Mouse (Mus musculus) midbrain, embryonic 11.5 days (tissue): ENCODE measurements around the gene Ifnl3. TPM values are rescaled to one million over a fixed set of nuclear protein-coding genes. Genes with fewer than 3 reads are reported as not detected.

Source experiments
- ATAC-seq: fragments of 200-750 bp; cut with Nextera tagmentation; 2 replicates; pipeline ENCODE4 v1.8.0; 2017; ENCODE audit warnings: moderate TSS enrichment, moderate library complexity; ENCODE audit not compliant: low FRiP score
- DNase-seq: peaks from one replicate; pipeline ENCODE4 v3.0.0; 2015; ENCODE audit warnings: low spot score; ENCODE audit errors: missing footprints
- H3K27ac ChIP-seq: fragments of 300-500 bp; sonication (generic); 2 replicates; pipeline ENCODE4 v1.5.1; 2014; ENCODE audit warnings: low read depth, low read length
- H3K27me3 ChIP-seq: fragments of 300-500 bp; sonication (generic); 2 replicates; pipeline ENCODE4 v1.6.1; 2014; ENCODE audit warnings: mild to moderate bottlenecking, low read length, moderate library complexity, mixed read lengths; ENCODE audit not compliant: control insufficient read depth, insufficient read depth
- H3K36me3 ChIP-seq: fragments of 300-500 bp; sonication (generic); 2 replicates; pipeline ENCODE4 v1.6.1; 2014; ENCODE audit warnings: mild to moderate bottlenecking, low read length, moderate library complexity, mixed read lengths; ENCODE audit not compliant: control insufficient read depth, insufficient read depth
- H3K4me1 ChIP-seq: fragments of 300-500 bp; sonication (generic); 2 replicates; pipeline ENCODE4 v1.6.1; 2014; ENCODE audit warnings: low read length; ENCODE audit not compliant: control insufficient read depth, insufficient read depth
- H3K4me2 ChIP-seq: fragments of 300-500 bp; sonication (generic); 2 replicates; pipeline ENCODE4 v1.6.1; 2014; ENCODE audit warnings: mild to moderate bottlenecking, moderate library complexity
- H3K4me3 ChIP-seq: fragments of 300-500 bp; sonication (generic); 2 replicates; pipeline ENCODE4 v1.5.1; 2014; ENCODE audit warnings: low read depth, low read length
- H3K9ac ChIP-seq: fragments of 300-500 bp; sonication (generic); 2 replicates; pipeline ENCODE4 v1.6.1; 2014; ENCODE audit warnings: low read length
- H3K9me3 ChIP-seq: fragments of 300-500 bp; sonication (generic); 2 replicates; pipeline ENCODE4 v1.6.1; 2016; ENCODE audit warnings: low read length; ENCODE audit not compliant: control insufficient read depth
- WGBS: fragments of 180-500 bp; shearing (Covaris S2); extraction: QIAGEN DNeasy Blood & Tissue Kit; methylation state at CpG from one replicate; pipeline ENCODE4 v1.1.7; 2014; 5-methylcytosine and 5-hydroxymethylcytosine counted together
- polyA plus RNA-seq: library from polyadenylated mRNA; unstranded; fragments of >200 nt; fragmentation: Nextera tagmentation; extraction: Ambion mirVana; gene quantifications from 2 replicates; pipeline ENCODE4 v1.2.1, GENCODE M21; 2014

Ifnl3 gene
- polyA plus RNA-seq, 1 experiment from 2014 or later = not detected

GRCm38 (mm10) chr7:28557069-28557468, 34.4 kb downstream of the Ifnl3 start:
- 82% methylated on average over 5 of the region's 5 CpGs for WGBS
- no peak for DNase-seq
- no peak overlapping the region for H3K27ac ChIP-seq
- H3K9me3 ChIP-seq = no peaks in the 10 kb centered on the region; the same call in 1 of the 2 replicates
- H3K27me3 ChIP-seq = no peaks in the 10 kb centered on the region
- H3K4me2 ChIP-seq = no peak overlapping the region
- H3K4me3 ChIP-seq = no peak overlapping the region
- H3K9ac ChIP-seq = no peak overlapping the region
- ATAC-seq = no peak
- peaks cover 5% of the 10 kb centered on the region; the same call in 1 of the 2 replicates for H3K36me3 ChIP-seq
- no peaks in the 10 kb centered on the region for H3K4me1 ChIP-seq

DNA sequence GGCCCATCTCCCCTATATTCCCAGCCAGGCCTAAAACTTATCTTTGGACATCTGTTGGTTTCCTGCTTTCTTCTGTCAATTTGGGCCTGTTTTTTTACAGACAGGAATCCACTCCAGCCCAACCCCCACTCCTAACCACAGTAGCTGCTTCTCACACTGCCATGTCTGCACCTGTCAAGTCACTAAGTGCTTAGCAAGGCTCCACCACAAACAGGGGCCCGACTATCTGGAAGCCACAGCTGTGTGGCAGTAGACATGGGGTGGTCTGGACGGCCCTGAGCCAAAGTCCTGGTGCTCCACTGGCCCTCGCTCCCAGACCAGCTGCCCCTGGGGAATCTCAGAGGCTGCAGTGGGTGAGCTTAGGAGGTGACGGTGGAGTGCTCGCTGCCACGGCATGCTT, 35.1 kb downstream of the Ifnl3 start:
- Histone ChIP-seq H3K36me3 (peaks cover 9% of the 10 kb centered on the region), H3K27me3 (no peaks in the 10 kb centered on the region), H3K4me1 (no peaks in the 10 kb centered on the region), H3K4me3 (no peak overlapping the region), H3K9ac (no peak overlapping the region), H3K4me2 (no peak overlapping the region), H3K27ac (no peak overlapping the region), H3K9me3 (no peaks in the 10 kb centered on the region; the same call in 1 of the 2 replicates)
- 87% methylated on average over 6 of the region's 6 CpGs for WGBS
- ATAC-seq (no peak), DNase-seq (no peak)

DNA sequence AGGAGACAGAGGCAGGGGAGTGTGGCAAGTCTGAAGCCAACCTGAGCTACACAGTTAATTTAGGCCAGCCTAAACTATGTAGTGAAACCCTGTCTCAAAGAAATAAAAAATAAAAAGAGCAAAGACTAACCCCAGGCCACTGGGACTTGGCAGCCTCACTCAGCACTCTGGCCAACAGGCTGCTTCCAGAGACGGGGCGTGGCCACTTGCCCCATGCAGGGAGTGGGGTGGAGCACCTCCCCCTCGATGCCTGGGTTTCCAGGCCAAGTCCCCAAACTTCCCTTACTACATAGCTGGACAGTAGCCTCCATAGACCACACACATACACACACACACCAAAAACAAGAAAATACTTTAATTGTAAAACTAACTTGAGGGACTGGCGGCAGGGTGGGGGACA, 35.9 kb downstream of the Ifnl3 start:
- Histone ChIP-seq H3K27ac (no peak overlapping the region), H3K4me2 (no peak overlapping the region), H3K27me3 (no peaks in the 10 kb centered on the region), H3K4me3 (no peak overlapping the region), H3K4me1 (no peaks in the 10 kb centered on the region), H3K9me3 (no peaks in the 10 kb centered on the region), H3K9ac (no peak overlapping the region), H3K36me3 (peaks cover 12% of the 10 kb centered on the region)
- ATAC-seq (no peak), DNase-seq (no peak)
- 58% methylated on average over 4 of the region's 4 CpGs for WGBS

DNA sequence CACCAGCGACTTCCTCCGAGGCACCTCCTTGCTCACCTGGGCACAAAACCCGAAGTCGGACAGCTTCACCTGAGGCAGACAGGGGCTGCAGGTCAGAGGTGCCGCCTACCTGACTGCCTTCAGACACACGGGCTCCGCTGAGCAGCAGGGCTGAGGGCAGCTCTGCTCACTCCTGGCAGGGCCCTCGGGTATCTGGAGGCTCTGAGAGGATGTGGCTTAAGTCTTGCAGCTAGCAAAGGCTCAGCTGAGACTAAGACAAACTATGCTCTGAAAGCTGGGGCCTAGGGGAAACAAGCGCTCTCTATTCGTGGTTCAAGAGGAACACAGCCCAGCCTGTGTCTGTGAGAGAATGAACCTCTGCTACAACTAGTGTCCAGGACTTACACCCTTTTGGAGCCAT, 38.2 kb downstream of the Ifnl3 start:
- no peaks in the 10 kb centered on the region for H3K4me1 ChIP-seq
- no peak for ATAC-seq
- no peak overlapping the region for H3K9ac ChIP-seq
- 91% methylated on average over 10 of the region's 10 CpGs for WGBS
- DNase-seq = no peak
- H3K4me2 ChIP-seq = no peak overlapping the region
- no peaks in the 10 kb centered on the region for H3K27me3 ChIP-seq
- no peak overlapping the region for H3K4me3 ChIP-seq
- no peaks in the 10 kb centered on the region for H3K9me3 ChIP-seq
- H3K27ac ChIP-seq = no peak overlapping the region
- peaks cover 22% of the 10 kb centered on the region for H3K36me3 ChIP-seq

GRCm38 (mm10) chr7:28561967-28562366, 39.3 kb downstream of the Ifnl3 start:
- ATAC-seq = no peak

DNA sequence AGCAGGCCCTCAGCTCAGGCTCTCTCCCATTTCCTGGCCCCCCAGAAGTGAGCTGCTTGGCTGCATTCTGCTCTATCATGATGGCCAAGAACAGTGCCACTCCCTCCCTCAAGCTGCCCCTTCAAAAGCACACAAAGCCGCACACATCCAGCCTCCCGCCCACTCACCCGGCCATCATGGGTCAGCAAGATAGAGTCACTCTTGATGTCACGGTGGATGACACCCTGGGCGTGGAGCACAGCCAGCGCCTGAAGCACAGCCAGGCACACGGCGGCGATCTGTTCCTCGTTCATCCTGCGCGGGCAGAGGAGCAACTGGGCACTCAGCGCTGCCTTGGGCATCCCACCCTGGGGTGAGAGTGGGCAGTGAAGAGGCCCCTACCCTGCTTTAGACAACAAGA, 39.7 kb downstream of the Ifnl3 start:
- H3K4me3 ChIP-seq = no peak overlapping the region
- no peak for ATAC-seq
- 94% methylated on average over 13 of the region's 13 CpGs for WGBS
- no peaks in the 10 kb centered on the region for H3K27me3 ChIP-seq
- H3K4me1 ChIP-seq = no peaks in the 10 kb centered on the region
- H3K4me2 ChIP-seq = no peak overlapping the region
- H3K9me3 ChIP-seq = no peaks in the 10 kb centered on the region
- no peak overlapping the region for H3K27ac ChIP-seq
- no peak overlapping the region for H3K9ac ChIP-seq
- peaks cover 27% of the 10 kb centered on the region for H3K36me3 ChIP-seq
- no peak for DNase-seq

More at GRCm38 (mm10) chr7:28561967-28562366, 39.3 kb downstream of the Ifnl3 start:
- no peak overlapping the region for H3K4me2 ChIP-seq
- no peaks in the 10 kb centered on the region for H3K4me1 ChIP-seq
- no peak overlapping the region for H3K4me3 ChIP-seq
- no peaks in the 10 kb centered on the region for H3K9me3 ChIP-seq
- DNase-seq = no peak
- peaks cover 26% of the 10 kb centered on the region for H3K36me3 ChIP-seq
- WGBS = 87% methylated on average over 11 of the region's 11 CpGs
- H3K9ac ChIP-seq = no peak overlapping the region
- no peak overlapping the region for H3K27ac ChIP-seq
- no peaks in the 10 kb centered on the region for H3K27me3 ChIP-seq

- no peak overlapping the region for H3K4me2 ChIP-seq
- ATAC-seq (no peak), DNase-seq (no peak)
- no peak overlapping the region for H3K27ac ChIP-seq
- no peaks in the 10 kb centered on the region for H3K27me3 ChIP-seq
- no peak overlapping the region for H3K9ac ChIP-seq
- H3K9me3 ChIP-seq = no peaks in the 10 kb centered on the region
- no peaks in the 10 kb centered on the region for H3K4me1 ChIP-seq
- peaks cover 28% of the 10 kb centered on the region for H3K36me3 ChIP-seq
- WGBS = 94% methylated on average over 13 of the region's 13 CpGs
- H3K4me3 ChIP-seq = no peak overlapping the region
Observed at GRCm38 (mm10) chr7:28562951-28563350, 40.3 kb downstream of the Ifnl3 start.

GRCm38 (mm10) chr7:28565407-28565806, 42.8 kb downstream of the Ifnl3 start:
- ATAC-seq (no peak), DNase-seq (no peak)
- no peaks in the 10 kb centered on the region for H3K4me1 ChIP-seq
- H3K4me3 ChIP-seq = no peak overlapping the region
- no peaks in the 10 kb centered on the region for H3K9me3 ChIP-seq
- H3K36me3 ChIP-seq = peaks cover 27% of the 10 kb centered on the region
- 93% methylated on average over 5 of the region's 5 CpGs for WGBS
- no peaks in the 10 kb centered on the region for H3K27me3 ChIP-seq
- H3K4me2 ChIP-seq = no peak overlapping the region
- no peak overlapping the region for H3K9ac ChIP-seq
- no peak overlapping the region for H3K27ac ChIP-seq

- Histone ChIP-seq H3K9ac (no peak overlapping the region), H3K36me3 (peaks cover 21% of the 10 kb centered on the region), H3K27ac (no peak overlapping the region), H3K4me3 (no peak overlapping the region), H3K4me2 (no peak overlapping the region), H3K4me1 (no peaks in the 10 kb centered on the region), H3K27me3 (no peaks in the 10 kb centered on the region), H3K9me3 (no peaks in the 10 kb centered on the region)
- DNase-seq (no peak), ATAC-seq (no peak)
- 86% methylated on average over 4 of the region's 4 CpGs for whole genome bisulfite sequencing
Observed at GRCm38 (mm10) chr7:28567539-28567938, 44.9 kb downstream of the Ifnl3 start.

DNA sequence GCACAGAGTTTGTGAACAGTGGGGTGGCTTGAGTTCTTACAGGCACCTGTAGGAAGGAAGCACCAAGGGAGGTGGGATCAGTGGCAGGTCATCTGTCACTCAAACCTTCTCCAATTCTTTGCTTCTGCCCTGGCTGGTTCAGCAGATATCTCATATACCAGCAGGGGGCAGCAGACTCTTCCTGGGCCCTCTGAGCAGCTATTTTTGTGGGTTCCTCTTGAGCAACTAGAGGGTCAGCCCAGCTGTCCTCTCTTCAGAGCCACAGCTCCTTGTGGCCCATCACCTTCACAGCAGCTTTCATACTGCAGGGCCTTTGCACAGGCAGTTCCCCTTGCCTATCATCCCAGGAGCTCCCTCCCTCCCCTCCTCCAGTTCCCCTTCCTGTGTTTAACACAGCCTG, 45.6 kb downstream of the Ifnl3 start:
- Histone ChIP-seq H3K36me3 (peaks cover 18% of the 10 kb centered on the region), H3K9me3 (no peaks in the 10 kb centered on the region), H3K27ac (no peak overlapping the region), H3K4me2 (no peak overlapping the region), H3K9ac (no peak overlapping the region), H3K4me1 (no peaks in the 10 kb centered on the region), H3K4me3 (no peak overlapping the region), H3K27me3 (no peaks in the 10 kb centered on the region)
- ATAC-seq (peak; percentile 38; the same call in 1 of the 2 replicates), DNase-seq (peak; percentile 92)
